Mouse (Mus musculus): ENCODE data around the gene Olfr986. TPM values are rescaled to one million over a fixed set of nuclear protein-coding genes. Genes with fewer than 3 reads are reported as not detected.

The Olfr986 gene
- not detected for polyA plus RNA-seq (2014; fragmentation: Illumina TruSeq; extraction: RNeasy Lipid Tissue Mini Kit (QIAGEN cat#74804); ENCODE audit: low read depth, low replicate concordance)

GRCm38 (mm10) chr9:40180620-40181019 is at the start of gene Olfr986:
Gene Olfr986, plus strand, starts transcription at chr9:40180920.

GRCm38 (mm10) chr9:40192098-40193038 is 11.6 kb downstream of the Olfr986 start, which contains the start of gene Zfp202:
Gene Zfp202, plus strand, starts transcription at chr9:40192316.

Other genes starting within 250 kb of the Olfr986 start
- not detected for gene Olfr974, start 243.4 kb upstream of the Olfr986 start, polyA plus RNA-seq (2014; fragmentation: Illumina TruSeq; extraction: RNeasy Lipid Tissue Mini Kit (QIAGEN cat#74804); ENCODE audit: low read depth, low replicate concordance)
- not detected for gene Olfr975, start 228.9 kb upstream of the Olfr986 start, polyA plus RNA-seq (2014; fragmentation: Illumina TruSeq; extraction: RNeasy Lipid Tissue Mini Kit (QIAGEN cat#74804); ENCODE audit: low read depth, low replicate concordance)
- not detected for gene Olfr976, start 219.8 kb upstream of the Olfr986 start, polyA plus RNA-seq (2014; fragmentation: Illumina TruSeq; extraction: RNeasy Lipid Tissue Mini Kit (QIAGEN cat#74804); ENCODE audit: low read depth, low replicate concordance)
- gene Olfr978, start 188.8 kb upstream of the Olfr986 start, polyA plus RNA-seq (2014; fragmentation: Illumina TruSeq; extraction: RNeasy Lipid Tissue Mini Kit (QIAGEN cat#74804); ENCODE audit: low read depth, low replicate concordance) = not detected
- gene Olfr979, start 177.5 kb upstream of the Olfr986 start, polyA plus RNA-seq (2014; fragmentation: Illumina TruSeq; extraction: RNeasy Lipid Tissue Mini Kit (QIAGEN cat#74804); ENCODE audit: low read depth, low replicate concordance) = not detected
- gene Olfr980, start 171.3 kb upstream of the Olfr986 start, polyA plus RNA-seq (2014; fragmentation: Illumina TruSeq; extraction: RNeasy Lipid Tissue Mini Kit (QIAGEN cat#74804); ENCODE audit: low read depth, low replicate concordance) = not detected
- gene Olfr981, start 159.5 kb upstream of the Olfr986 start, polyA plus RNA-seq (2014; fragmentation: Illumina TruSeq; extraction: RNeasy Lipid Tissue Mini Kit (QIAGEN cat#74804); ENCODE audit: low read depth, low replicate concordance) = not detected
- gene Olfr982, start 107.1 kb upstream of the Olfr986 start, polyA plus RNA-seq (2014; fragmentation: Illumina TruSeq; extraction: RNeasy Lipid Tissue Mini Kit (QIAGEN cat#74804); ENCODE audit: low read depth, low replicate concordance) = not detected
- gene Olfr983, start 87.3 kb upstream of the Olfr986 start, polyA plus RNA-seq (2014; fragmentation: Illumina TruSeq; extraction: RNeasy Lipid Tissue Mini Kit (QIAGEN cat#74804); ENCODE audit: low read depth, low replicate concordance) = not detected
- not detected for gene Olfr984, start 66.7 kb upstream of the Olfr986 start, polyA plus RNA-seq (2014; fragmentation: Illumina TruSeq; extraction: RNeasy Lipid Tissue Mini Kit (QIAGEN cat#74804); ENCODE audit: low read depth, low replicate concordance)
- gene Olfr985, start 50.7 kb upstream of the Olfr986 start, polyA plus RNA-seq (2014; fragmentation: Illumina TruSeq; extraction: RNeasy Lipid Tissue Mini Kit (QIAGEN cat#74804); ENCODE audit: low read depth, low replicate concordance) = not detected
- 1.7 TPM for gene Tmem225, start 32.8 kb upstream of the Olfr986 start, polyA plus RNA-seq (2014; fragmentation: Illumina TruSeq; extraction: RNeasy Lipid Tissue Mini Kit (QIAGEN cat#74804); ENCODE audit: low read depth, low replicate concordance)
- gene Zfp202, start 11.4 kb downstream of the Olfr986 start, polyA plus RNA-seq (2014; fragmentation: Illumina TruSeq; extraction: RNeasy Lipid Tissue Mini Kit (QIAGEN cat#74804); ENCODE audit: low read depth, low replicate concordance) = 2.9 TPM
- gene Scn3b, start 88.3 kb downstream of the Olfr986 start, polyA plus RNA-seq (2014; fragmentation: Illumina TruSeq; extraction: RNeasy Lipid Tissue Mini Kit (QIAGEN cat#74804); ENCODE audit: low read depth, low replicate concordance) = 3.3 TPM